Mouse (Mus musculus): ENCODE measurements at regions not wholly inside any gene's neighbourhood (a gene's known extent, or its start where the extent isn't known, plus 50 kb on each side); places are given as distances from the start of the nearest gene placed in this dataset.
"Not testable (repeated sequence)": the region's sequence is repeated elsewhere in the genome, so short reads cannot be mapped to it uniquely, and the experiment has no call there.

DNA sequence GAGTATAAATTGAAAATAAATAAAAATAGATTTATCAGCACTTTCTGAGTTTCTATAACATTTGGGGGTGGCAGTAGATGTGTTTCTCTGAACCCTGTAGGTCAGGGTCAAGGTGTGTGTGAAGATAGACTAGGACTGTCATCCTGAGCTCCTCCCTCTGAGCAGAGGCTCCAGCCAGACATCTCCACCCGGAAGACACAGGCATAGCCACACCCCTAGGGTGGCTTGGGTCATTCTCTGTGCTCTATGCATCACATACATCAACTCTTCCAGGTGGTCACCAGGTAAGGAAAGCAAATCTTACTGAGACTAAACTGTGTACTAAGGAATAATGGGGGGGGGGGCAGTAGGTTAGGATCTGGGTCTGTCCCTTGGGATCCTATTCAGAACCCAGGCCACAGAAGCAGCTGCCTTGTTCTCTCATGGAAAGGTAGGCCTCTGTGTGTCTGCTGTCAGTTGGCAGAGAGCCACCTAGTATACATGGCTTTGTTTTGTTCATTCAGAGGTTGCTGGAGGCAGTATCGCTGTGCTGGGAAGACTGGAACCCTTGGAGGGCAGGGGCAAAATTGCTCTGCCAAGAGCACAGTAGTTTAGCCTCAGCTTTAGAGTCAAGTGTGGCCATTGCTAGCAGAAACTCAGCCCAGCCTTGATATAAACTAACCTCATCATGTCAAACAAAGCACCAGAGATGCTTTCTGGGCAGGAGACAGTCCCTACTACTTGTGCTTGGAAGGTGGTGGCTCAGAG, 240.3 kb downstream of the Bcl11a start:
- Histone ChIP-seq H3K27ac (ENCODE audit: low read depth, low read length) (no peak overlapping the region), H3K9ac (ENCODE audit: low read length) (no peak overlapping the region), H3K4me2 (ENCODE audit: low read depth) (no peak overlapping the region), H3K4me3 (ENCODE audit: low read depth, low read length) (no peak overlapping the region), H3K36me3 (ENCODE audit: control insufficient read depth, insufficient read depth, low read length) (no peaks in the 10 kb centered on the region), H3K4me1 (ENCODE audit: control insufficient read depth, insufficient read depth, low read length) (no peaks in the 10 kb centered on the region), H3K27me3 (ENCODE audit: control insufficient read depth, insufficient read depth, low read length) (no peaks in the 10 kb centered on the region), H3K9me3 (ENCODE audit: control insufficient read depth, low read length) (no peaks in the 10 kb centered on the region)
- DNase-seq (ENCODE audit: low spot score) (no peak), ATAC-seq (ENCODE audit: insufficient read depth, low FRiP score, low TSS enrichment) (no peak)
- WGBS: 83% methylated on average over 2 of the region's 2 CpGs

DNA sequence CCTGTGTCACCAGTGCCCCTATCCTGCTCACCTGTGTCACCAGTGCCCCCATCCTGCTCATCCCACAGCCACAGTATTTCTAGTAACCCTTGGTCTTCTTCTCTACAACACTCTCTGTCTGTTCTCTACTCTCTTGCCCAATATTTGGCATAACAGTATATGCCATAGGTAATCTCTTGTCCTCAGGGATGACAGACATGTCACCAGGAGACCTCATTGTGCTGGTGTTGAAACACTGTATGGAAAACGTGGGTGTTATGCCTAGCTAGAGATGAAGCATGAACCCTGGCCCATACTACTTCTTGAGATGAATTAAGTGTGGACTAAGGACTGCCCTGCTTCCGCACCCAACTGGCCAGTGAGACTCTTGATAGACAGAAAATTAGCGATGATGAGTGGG, 241.4 kb downstream of the Bcl11a start:
- no peak overlapping the region for H3K4me3 ChIP-seq (ENCODE audit: low read depth, low read length)

DNA sequence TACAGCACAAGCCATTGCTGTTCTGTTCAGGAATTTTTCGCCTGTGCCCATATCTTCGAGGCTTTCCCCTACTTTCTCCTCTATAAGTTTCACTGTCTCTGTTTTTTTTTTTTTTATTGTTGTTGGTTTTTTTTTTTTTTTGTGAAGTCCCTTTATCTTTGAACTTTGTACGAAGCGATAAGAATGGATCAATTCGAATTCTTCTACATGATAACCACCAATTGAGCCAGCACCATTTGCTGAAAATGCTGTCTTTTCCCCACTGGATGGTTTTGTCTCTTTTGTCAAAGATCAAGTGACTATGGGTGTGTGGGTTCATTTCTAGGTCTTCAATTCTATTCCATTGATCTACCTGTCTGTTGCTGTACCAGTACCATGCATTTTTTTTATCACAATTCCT, 244.6 kb downstream of the Bcl11a start:
- not testable (repeated sequence) for H3K4me2 ChIP-seq (ENCODE audit: low read depth); H3K4me3 ChIP-seq (ENCODE audit: low read depth, low read length); H3K9me3 ChIP-seq (ENCODE audit: control insufficient read depth, low read length); H3K4me1 ChIP-seq (ENCODE audit: control insufficient read depth, insufficient read depth, low read length); H3K9ac ChIP-seq (ENCODE audit: low read length); H3K27ac ChIP-seq (ENCODE audit: low read depth, low read length); H3K36me3 ChIP-seq (ENCODE audit: control insufficient read depth, insufficient read depth, low read length); ATAC-seq (ENCODE audit: insufficient read depth, low FRiP score, low TSS enrichment); DNase-seq (ENCODE audit: low spot score); H3K27me3 ChIP-seq (ENCODE audit: control insufficient read depth, insufficient read depth, low read length)
- WGBS: 89% methylated on average over 5 of the region's 5 CpGs

More for the DNA sequence above, 241.4 kb downstream of the Bcl11a start:
- Histone ChIP-seq H3K4me2 (ENCODE audit: low read depth) (no peak overlapping the region), H3K9me3 (ENCODE audit: control insufficient read depth, low read length) (no peaks in the 10 kb centered on the region), H3K27me3 (ENCODE audit: control insufficient read depth, insufficient read depth, low read length) (no peaks in the 10 kb centered on the region), H3K36me3 (ENCODE audit: control insufficient read depth, insufficient read depth, low read length) (no peaks in the 10 kb centered on the region), H3K9ac (ENCODE audit: low read length) (no peak overlapping the region), H3K27ac (ENCODE audit: low read depth, low read length) (no peak overlapping the region), H3K4me1 (ENCODE audit: control insufficient read depth, insufficient read depth, low read length) (no peaks in the 10 kb centered on the region)
- no peak for ATAC-seq (ENCODE audit: insufficient read depth, low FRiP score, low TSS enrichment)
- no peak for DNase-seq (ENCODE audit: low spot score)
- 86% methylated on average over 3 of the region's 3 CpGs for WGBS

DNA sequence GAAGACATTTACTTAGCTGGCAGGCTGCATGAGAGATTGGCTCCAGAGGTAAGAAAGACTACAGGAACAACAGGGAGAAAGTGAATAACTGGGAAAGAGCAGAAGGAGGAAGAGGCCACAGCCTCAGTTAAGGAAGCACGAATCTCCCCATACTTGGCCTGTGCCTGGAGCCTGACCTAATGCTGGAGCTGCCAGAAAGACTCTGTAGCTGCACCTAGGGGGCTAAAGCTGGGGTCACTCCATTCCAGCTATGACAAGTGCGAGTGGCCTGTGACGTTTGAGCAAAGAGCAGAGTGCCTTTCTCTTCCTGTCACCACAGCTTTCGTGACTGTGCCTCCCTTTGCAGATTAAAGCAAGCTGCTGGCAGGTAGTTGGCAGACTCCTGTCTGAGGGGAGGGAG, 250.6 kb downstream of the Bcl11a start:
- no peak for ATAC-seq (ENCODE audit: insufficient read depth, low FRiP score, low TSS enrichment)
- no peaks in the 10 kb centered on the region for H3K9me3 ChIP-seq (ENCODE audit: control insufficient read depth, low read length)
- WGBS: 72% methylated on average over 4 of the region's 4 CpGs
- no peak for DNase-seq (ENCODE audit: low spot score)
- H3K4me2 ChIP-seq (ENCODE audit: low read depth): no peak overlapping the region
- no peak overlapping the region for H3K4me3 ChIP-seq (ENCODE audit: low read depth, low read length)
- H3K27me3 ChIP-seq (ENCODE audit: control insufficient read depth, insufficient read depth, low read length): no peaks in the 10 kb centered on the region
- no peak overlapping the region for H3K9ac ChIP-seq (ENCODE audit: low read length)
- no peak overlapping the region for H3K27ac ChIP-seq (ENCODE audit: low read depth, low read length)
- H3K4me1 ChIP-seq (ENCODE audit: control insufficient read depth, insufficient read depth, low read length): no peaks in the 10 kb centered on the region
- H3K36me3 ChIP-seq (ENCODE audit: control insufficient read depth, insufficient read depth, low read length): no peaks in the 10 kb centered on the region

DNA sequence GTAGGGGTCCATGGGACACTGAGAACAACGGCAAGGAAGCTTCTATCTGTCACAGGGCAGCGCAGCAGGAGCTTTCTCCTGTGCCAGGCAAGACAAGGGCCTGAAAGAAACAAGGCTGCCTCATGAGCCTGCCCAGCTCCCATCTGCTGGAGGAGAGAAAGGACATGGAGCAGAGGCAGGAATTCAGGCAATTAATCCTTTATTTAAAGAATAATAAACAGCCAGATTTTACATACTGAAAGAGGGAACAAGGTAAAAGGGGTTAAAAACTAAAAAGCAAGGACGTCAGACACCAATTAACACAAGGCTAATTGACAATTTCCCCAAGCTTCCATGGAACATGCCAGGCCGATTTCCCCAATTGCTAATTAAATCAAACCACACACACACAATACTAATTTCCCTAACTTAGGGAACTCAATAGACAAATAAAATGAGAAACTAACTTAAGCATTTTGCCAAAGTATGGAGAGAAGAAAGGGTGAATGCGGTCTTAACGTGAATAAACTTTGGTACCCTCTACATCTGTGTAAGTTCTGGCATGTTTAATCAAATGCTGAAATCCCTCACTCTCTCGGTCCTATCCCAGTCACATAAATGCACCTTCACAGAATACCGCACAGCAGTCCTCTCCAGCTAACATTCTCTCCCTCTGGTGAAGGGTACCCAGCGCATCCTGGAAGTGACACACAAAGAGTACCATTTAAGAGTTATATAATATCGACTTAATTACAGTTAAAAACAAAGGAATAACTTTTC, 252.7 kb downstream of the Bcl11a start:
- no peaks in the 10 kb centered on the region for H3K9me3 ChIP-seq (ENCODE audit: control insufficient read depth, low read length)
- no peak overlapping the region for H3K27ac ChIP-seq (ENCODE audit: low read depth, low read length)
- H3K4me2 ChIP-seq (ENCODE audit: low read depth): no peak overlapping the region
- 83% methylated on average over 10 of the region's 10 CpGs for WGBS
- H3K9ac ChIP-seq (ENCODE audit: low read length): no peak overlapping the region
- DNase-seq (ENCODE audit: low spot score) (no peak), ATAC-seq (ENCODE audit: insufficient read depth, low FRiP score, low TSS enrichment) (no peak)
- H3K4me1 ChIP-seq (ENCODE audit: control insufficient read depth, insufficient read depth, low read length): no peaks in the 10 kb centered on the region
- H3K36me3 ChIP-seq (ENCODE audit: control insufficient read depth, insufficient read depth, low read length): no peaks in the 10 kb centered on the region
- no peak overlapping the region for H3K4me3 ChIP-seq (ENCODE audit: low read depth, low read length)
- no peaks in the 10 kb centered on the region for H3K27me3 ChIP-seq (ENCODE audit: control insufficient read depth, insufficient read depth, low read length)

DNA sequence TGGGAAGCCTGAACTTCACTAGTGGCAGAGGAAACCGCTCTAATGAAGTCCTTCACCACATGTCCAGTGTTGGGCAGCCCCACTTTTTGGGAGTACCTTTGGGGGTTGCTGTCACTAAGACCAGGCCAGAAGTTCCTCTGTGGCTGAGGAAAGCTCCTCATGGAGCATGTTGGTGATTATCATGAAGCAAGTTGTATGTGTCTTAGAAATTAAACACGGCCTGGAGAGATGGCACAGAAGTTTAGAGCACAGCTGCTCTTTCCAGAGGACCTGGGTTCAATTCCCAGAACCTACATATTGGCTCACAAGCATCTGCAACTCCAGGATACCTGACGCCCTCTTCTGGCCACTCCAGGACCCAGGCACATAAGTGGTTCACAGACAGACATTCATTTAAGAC, 254.4 kb downstream of the Bcl11a start:
- no peak overlapping the region for H3K4me3 ChIP-seq (ENCODE audit: low read depth, low read length)
- DNase-seq (ENCODE audit: low spot score) (no peak), ATAC-seq (ENCODE audit: insufficient read depth, low FRiP score, low TSS enrichment) (no peak)
- WGBS: 85% methylated on average over 3 of the region's 3 CpGs
- no peaks in the 10 kb centered on the region for H3K27me3 ChIP-seq (ENCODE audit: control insufficient read depth, insufficient read depth, low read length)
- no peaks in the 10 kb centered on the region for H3K4me1 ChIP-seq (ENCODE audit: control insufficient read depth, insufficient read depth, low read length)
- no peak overlapping the region for H3K4me2 ChIP-seq (ENCODE audit: low read depth)
- H3K9me3 ChIP-seq (ENCODE audit: control insufficient read depth, low read length): no peaks in the 10 kb centered on the region
- H3K27ac ChIP-seq (ENCODE audit: low read depth, low read length): no peak overlapping the region
- H3K36me3 ChIP-seq (ENCODE audit: control insufficient read depth, insufficient read depth, low read length): no peaks in the 10 kb centered on the region
- no peak overlapping the region for H3K9ac ChIP-seq (ENCODE audit: low read length)

DNA sequence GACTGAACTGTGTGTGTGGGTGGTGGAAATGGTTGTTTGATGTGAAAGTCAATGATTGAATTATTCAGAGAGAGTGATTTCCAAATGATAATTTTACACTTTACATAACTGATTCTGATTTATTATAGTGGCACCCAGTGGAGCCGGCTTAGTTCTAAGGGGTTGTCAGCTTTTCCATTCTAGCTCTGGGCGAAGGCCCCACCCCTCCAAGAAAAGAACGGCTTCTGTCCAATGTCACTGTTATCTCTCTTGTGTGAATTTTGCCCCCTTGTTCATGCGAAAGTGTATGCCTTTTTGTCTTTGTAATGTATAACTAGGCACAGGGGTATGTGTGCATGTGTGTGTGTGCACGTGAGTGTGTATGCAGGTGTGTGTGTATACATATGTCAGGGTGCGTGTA, 255.3 kb downstream of the Bcl11a start:
- Histone ChIP-seq H3K9ac (ENCODE audit: low read length) (no peak overlapping the region), H3K4me2 (ENCODE audit: low read depth) (no peak overlapping the region), H3K9me3 (ENCODE audit: control insufficient read depth, low read length) (no peaks in the 10 kb centered on the region), H3K36me3 (ENCODE audit: control insufficient read depth, insufficient read depth, low read length) (no peaks in the 10 kb centered on the region), H3K4me1 (ENCODE audit: control insufficient read depth, insufficient read depth, low read length) (no peaks in the 10 kb centered on the region), H3K4me3 (ENCODE audit: low read depth, low read length) (no peak overlapping the region), H3K27ac (ENCODE audit: low read depth, low read length) (no peak overlapping the region), H3K27me3 (ENCODE audit: control insufficient read depth, insufficient read depth, low read length) (no peaks in the 10 kb centered on the region)
- 89% methylated on average over 6 of the region's 6 CpGs for WGBS
- DNase-seq (ENCODE audit: low spot score): no peak
- ATAC-seq (ENCODE audit: insufficient read depth, low FRiP score, low TSS enrichment): no peak

DNA sequence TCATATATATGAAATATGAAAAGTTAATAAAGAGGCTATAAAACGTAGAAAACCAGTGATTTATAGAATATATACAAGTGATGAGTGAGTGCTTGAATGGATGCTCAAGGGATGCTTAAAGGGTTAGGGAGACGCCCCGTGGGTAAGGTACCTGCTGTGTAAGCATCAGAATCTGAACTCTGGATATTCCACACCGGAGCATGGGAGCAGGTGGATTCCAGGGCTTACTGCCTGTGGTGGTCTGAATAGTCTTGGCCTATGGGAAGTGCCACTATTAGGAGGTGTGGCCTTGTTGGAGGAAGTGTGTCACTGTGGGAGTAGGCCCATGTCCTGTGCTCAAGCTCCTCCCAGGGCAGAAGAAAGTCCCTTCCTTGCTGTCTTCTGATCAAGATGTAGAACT, 257.4 kb downstream of the Bcl11a start:
- no peak for DNase-seq (ENCODE audit: low spot score)
- Histone ChIP-seq H3K9ac (ENCODE audit: low read length) (no peak overlapping the region), H3K4me3 (ENCODE audit: low read depth, low read length) (no peak overlapping the region), H3K4me2 (ENCODE audit: low read depth) (no peak overlapping the region), H3K4me1 (ENCODE audit: control insufficient read depth, insufficient read depth, low read length) (no peaks in the 10 kb centered on the region), H3K9me3 (ENCODE audit: control insufficient read depth, low read length) (no peaks in the 10 kb centered on the region), H3K27me3 (ENCODE audit: control insufficient read depth, insufficient read depth, low read length) (no peaks in the 10 kb centered on the region), H3K27ac (ENCODE audit: low read depth, low read length) (no peak overlapping the region), H3K36me3 (ENCODE audit: control insufficient read depth, insufficient read depth, low read length) (no peaks in the 10 kb centered on the region)
- 91% methylated on average over 4 of the region's 4 CpGs for WGBS
- no peak for ATAC-seq (ENCODE audit: insufficient read depth, low FRiP score, low TSS enrichment)

DNA sequence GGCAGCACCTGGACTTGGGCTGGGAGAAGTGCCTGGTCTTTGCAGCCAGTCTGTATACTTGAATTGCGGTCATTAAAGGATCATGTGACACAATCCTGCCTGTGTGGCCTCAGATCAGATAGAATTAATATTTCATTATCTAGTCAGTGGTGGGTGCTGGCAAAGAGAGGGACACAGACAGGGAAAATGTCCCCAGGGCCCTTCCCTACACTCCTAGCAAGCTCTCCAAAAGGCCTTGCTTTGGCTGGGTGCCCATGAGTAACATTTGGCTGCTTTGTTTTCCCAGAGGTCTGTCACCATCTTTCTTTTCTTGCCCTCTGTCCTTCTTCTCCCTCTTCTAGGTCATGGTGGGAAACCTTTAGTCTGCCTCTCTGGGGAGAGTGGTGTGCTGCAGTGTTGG, 260.3 kb downstream of the Bcl11a start:
- Histone ChIP-seq H3K36me3 (ENCODE audit: control insufficient read depth, insufficient read depth, low read length) (no peaks in the 10 kb centered on the region), H3K4me1 (ENCODE audit: control insufficient read depth, insufficient read depth, low read length) (no peaks in the 10 kb centered on the region), H3K9me3 (ENCODE audit: control insufficient read depth, low read length) (no peaks in the 10 kb centered on the region), H3K9ac (ENCODE audit: low read length) (no peak overlapping the region), H3K27me3 (ENCODE audit: control insufficient read depth, insufficient read depth, low read length) (no peaks in the 10 kb centered on the region), H3K4me3 (ENCODE audit: low read depth, low read length) (no peak overlapping the region), H3K27ac (ENCODE audit: low read depth, low read length) (no peak overlapping the region), H3K4me2 (ENCODE audit: low read depth) (no peak overlapping the region)
- 91% methylated on average over 1 of the region's 1 CpGs for WGBS
- no peak for DNase-seq (ENCODE audit: low spot score)
- no peak for ATAC-seq (ENCODE audit: insufficient read depth, low FRiP score, low TSS enrichment)
